Mouse (Mus musculus) brain, embryonic 14.5 days (tissue): ENCODE results near the gene Wwox.

Experiments
- CTCF ChIP-seq: fragments of 200-500 bp; IDR thresholded peaks from 2 replicates; pipeline ENCODE4 v1.5.1; 2012; ENCODE audit warnings: inconsistent platforms, mild to moderate bottlenecking, moderate library complexity, borderline replicate concordance; ENCODE audit not compliant: insufficient read depth, insufficient read length; ENCODE audit errors: extremely low read depth
- POLR2A ChIP-seq: fragments of 200-500 bp; IDR thresholded peaks from 2 replicates; pipeline ENCODE4 v1.6.1; 2012; ENCODE audit warnings: mild to moderate bottlenecking, inconsistent platforms, borderline replicate concordance; ENCODE audit not compliant: poor library complexity, insufficient read depth, insufficient read length, severe bottlenecking; ENCODE audit errors: extremely low read depth

- peak; percentile 17; the same call in 1 of the 2 replicates for TF ChIP-seq CTCF
- no peak for TF ChIP-seq POLR2A
Observed at GRCm38 (mm10) chr8:115129307-115129706, 689.9 kb downstream of the Wwox start.
